Mouse (Mus musculus) hindbrain, embryonic 14.5 days (tissue): Measurements from ENCODE around the gene Phox2a. TPM values are rescaled to one million over a fixed set of nuclear protein-coding genes. Genes with fewer than 3 reads are reported as not detected.

Source experiments
- ATAC-seq: fragments of 200-750 bp; cut with Nextera tagmentation; 2 replicates; pipeline ENCODE4 v1.8.0; 2017; ENCODE audit warnings: moderate number of reproducible peaks, mild to moderate bottlenecking, moderate TSS enrichment, moderate library complexity; ENCODE audit not compliant: low FRiP score
- DNase-seq: peaks from one replicate; pipeline ENCODE4 v3.0.0-alpha.2; 2015; ENCODE audit warnings: low spot score
- H3K27ac ChIP-seq: fragments of 300-500 bp; sonication (generic); 2 replicates; pipeline ENCODE4 v1.5.1; 2014; ENCODE audit warnings: mild to moderate bottlenecking, moderate library complexity
- H3K27me3 ChIP-seq: fragments of 300-500 bp; sonication (generic); 2 replicates; pipeline ENCODE4 v1.6.1; 2014; ENCODE audit warnings: mild to moderate bottlenecking, low read length, mixed read lengths; ENCODE audit not compliant: control insufficient read depth, insufficient read depth
- H3K36me3 ChIP-seq: fragments of 300-500 bp; sonication (generic); replicated peaks from 2 replicates; pipeline ENCODE4 v1.6.1; 2014; ENCODE audit not compliant: control insufficient read depth, insufficient read depth
- H3K4me1 ChIP-seq: fragments of 300-500 bp; sonication (generic); replicated peaks from 2 replicates; pipeline ENCODE4 v1.6.1; 2014; ENCODE audit warnings: antibody characterized with exemption, low read length, mixed read lengths; ENCODE audit not compliant: control insufficient read depth, insufficient read depth
- H3K4me2 ChIP-seq: fragments of 300-500 bp; sonication (generic); replicated peaks from 2 replicates; pipeline ENCODE4 v1.6.1; 2014; ENCODE audit warnings: mild to moderate bottlenecking, moderate library complexity
- H3K4me3 ChIP-seq: fragments of 300-500 bp; sonication (generic); replicated peaks from 2 replicates; pipeline ENCODE4 v1.5.1; 2014; ENCODE audit warnings: mild to moderate bottlenecking, low read length
- H3K9ac ChIP-seq: fragments of 300-500 bp; sonication (generic); 2 replicates; pipeline ENCODE4 v1.6.1; 2014
- H3K9me3 ChIP-seq: fragments of 300-500 bp; sonication (generic); 2 replicates; pipeline ENCODE4 v1.6.1; 2016; ENCODE audit warnings: low read length; ENCODE audit not compliant: control insufficient read depth
- WGBS: fragments of 180-500 bp; shearing (Covaris S2); extraction: QIAGEN DNeasy Blood & Tissue Kit; methylation state at CpG from one replicate; pipeline ENCODE4 v1.1.7; 2014; 5-methylcytosine and 5-hydroxymethylcytosine counted together
- polyA plus RNA-seq: library from polyadenylated mRNA; unstranded; fragments of >200 nt; fragmentation: Nextera tagmentation; extraction: Ambion mirVana; gene quantifications from 2 replicates; pipeline ENCODE4 v1.2.1, GENCODE M21; 2014

Gene Phox2a
- polyA plus RNA-seq, 1 experiment from 2014 or later = 3.5 TPM

DNA sequence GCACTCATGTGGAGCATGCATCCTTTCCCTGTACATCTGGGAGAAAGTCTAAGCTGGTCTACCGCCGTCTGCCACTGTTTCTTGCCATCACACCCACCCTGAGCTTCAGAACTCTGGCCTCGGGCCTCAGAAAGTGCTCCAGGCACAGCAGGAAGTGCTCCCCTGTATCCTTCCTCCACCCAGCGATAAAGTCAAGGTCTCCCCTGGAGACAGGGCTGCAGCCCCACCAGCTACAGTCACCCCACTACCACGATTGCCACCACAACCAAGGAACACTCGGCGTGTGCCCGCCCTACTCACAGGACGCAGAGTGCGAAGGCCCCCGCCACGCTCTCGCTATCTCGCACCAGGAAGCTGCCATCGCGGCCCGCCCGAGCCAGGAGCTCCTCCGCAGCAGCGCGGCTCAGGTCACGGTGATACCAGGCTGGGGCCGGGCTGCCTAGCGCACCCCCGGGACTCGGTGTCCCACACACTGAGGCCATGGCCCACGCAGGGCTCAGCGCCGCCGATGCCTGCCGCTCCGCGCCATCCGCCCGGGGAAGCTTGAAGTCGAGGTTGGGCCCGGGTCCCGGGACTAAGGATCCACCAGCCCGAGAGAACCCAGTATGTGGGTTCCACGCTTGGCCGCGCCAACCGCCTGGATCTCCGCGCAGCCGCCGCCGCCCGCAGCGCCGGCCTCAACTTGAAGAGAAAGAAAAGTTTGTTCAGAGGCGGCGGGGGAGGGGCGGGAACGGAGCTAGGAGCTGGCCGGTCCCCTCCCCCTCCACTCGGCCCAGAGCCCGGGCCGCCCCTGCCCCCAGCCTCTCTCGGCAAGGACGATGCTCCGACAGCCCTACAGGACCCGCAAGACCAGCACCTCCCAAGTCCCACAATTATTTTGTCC is 18.4 kb downstream of the Phox2a start:
- no peaks in the 10 kb centered on the region for H3K9me3 ChIP-seq
- H3K4me1 ChIP-seq = peaks cover 31% of the 10 kb centered on the region
- peaks cover 21% of the 10 kb centered on the region; the same call in 1 of the 2 replicates for H3K27me3 ChIP-seq
- peak overlapping the region; percentile 84 for H3K27ac ChIP-seq
- H3K9ac ChIP-seq = peak overlapping the region; percentile 74
- 0 out of 2 replicates have a peak, but pooled peaks cover 2% of the 10 kb centered on the region for H3K36me3 ChIP-seq
- WGBS = under 1% methylated on average over 63 of the region's 63 CpGs
- H3K4me2 ChIP-seq = peak overlapping the region; percentile 97
- DNase-seq (peak; percentile 60), ATAC-seq (peak; percentile 47)
- peak overlapping the region; percentile 68 for H3K4me3 ChIP-seq

DNA sequence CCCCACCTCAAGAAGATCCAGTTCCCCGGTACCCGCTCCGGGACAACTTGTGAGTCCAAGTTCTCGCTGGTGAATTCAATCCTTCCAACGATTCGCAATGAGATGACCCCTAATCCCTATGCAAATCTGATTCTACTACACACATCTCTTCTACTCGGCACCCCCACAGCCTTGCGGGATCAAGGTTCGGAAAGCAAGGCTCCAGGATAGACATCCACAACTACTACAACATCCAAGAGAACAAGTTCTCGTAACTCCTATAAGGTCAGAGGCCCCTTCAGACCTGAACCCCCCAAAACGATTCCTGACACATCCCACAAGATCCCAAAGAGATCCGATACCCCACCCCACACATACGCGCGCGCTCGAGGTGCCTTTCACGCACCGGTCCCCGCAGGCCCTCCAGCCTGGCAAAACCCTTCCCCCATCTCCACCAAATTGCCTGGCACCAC is 19.1 kb downstream of the Phox2a start:
- H3K36me3 ChIP-seq = no peaks in the 10 kb centered on the region
- H3K9me3 ChIP-seq = no peaks in the 10 kb centered on the region
- H3K27me3 ChIP-seq = peaks cover 21% of the 10 kb centered on the region; the same call in 1 of the 2 replicates
- ATAC-seq (no peak), DNase-seq (no peak)
- peaks cover 31% of the 10 kb centered on the region for H3K4me1 ChIP-seq
- under 1% methylated on average over 20 of the region's 20 CpGs for WGBS
- peak overlapping the region; percentile 97 for H3K4me2 ChIP-seq
- peak overlapping the region; percentile 74 for H3K9ac ChIP-seq
- H3K4me3 ChIP-seq = peak overlapping the region; percentile 68
- peak overlapping the region; percentile 84 for H3K27ac ChIP-seq

DNA sequence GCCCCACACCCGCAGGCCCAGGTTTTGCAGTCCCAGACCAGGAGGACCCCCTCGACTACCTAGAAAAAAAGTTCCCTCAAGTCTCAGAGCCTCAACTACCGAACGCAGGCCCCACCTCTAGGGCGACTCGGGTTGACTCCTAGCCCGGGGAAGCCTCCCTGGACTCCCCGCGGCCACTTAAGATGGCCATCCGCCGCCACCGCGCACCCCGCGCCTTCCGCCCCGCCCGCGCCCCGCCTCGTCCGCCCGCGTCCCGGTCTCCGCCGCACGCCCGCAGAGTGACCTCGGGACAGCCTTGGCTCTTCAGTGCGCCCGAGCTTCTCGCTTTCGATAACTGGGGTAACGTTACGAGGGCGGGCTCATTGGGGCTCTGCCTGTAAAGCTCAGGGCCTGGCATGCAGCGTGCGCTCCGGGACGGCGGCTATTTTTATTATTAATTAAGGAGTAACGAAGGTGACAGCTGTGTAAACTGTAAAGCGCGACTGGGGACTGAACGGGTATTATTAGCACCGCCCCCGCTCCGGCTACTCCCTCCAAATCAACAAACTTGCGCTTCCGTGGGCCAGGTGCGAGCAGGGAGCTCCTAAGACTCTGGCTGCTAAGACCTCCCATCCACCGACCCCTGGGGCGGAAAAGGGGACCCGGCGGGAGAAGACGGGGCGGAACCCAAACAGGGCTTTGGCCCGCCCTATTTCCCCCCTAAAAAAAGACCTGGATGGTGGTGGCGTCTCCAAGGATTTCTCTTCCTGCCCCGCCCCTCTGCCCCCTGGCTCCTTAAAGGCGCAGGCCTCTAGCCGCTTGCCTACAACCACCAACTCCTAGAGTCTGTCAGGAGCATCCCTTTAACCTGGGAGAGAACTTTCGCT is 19.7 kb downstream of the Phox2a start, which contains the start of gene Inppl1:
Inppl1 (minus strand) TSS at position 624 of the 866 bp plus-strand sequence.
- Histone ChIP-seq H3K4me1 (peaks cover 31% of the 10 kb centered on the region), H3K9ac (peak within 1 kb of the TSS; percentile 74), H3K9me3 (no peaks in the 10 kb centered on the region), H3K4me3 (peak within 1 kb of the TSS; percentile 68), H3K36me3 (no peaks in the 10 kb centered on the region), H3K4me2 (peak within 1 kb of the TSS; percentile 97), H3K27me3 (peaks cover 21% of the 10 kb centered on the region; the same call in 1 of the 2 replicates), H3K27ac (peak within 1 kb of the TSS; percentile 84)
- ATAC-seq = peak; percentile 66
- under 1% methylated on average over 64 of the region's 64 CpGs for WGBS
- peak; percentile 69 for DNase-seq

DNA sequence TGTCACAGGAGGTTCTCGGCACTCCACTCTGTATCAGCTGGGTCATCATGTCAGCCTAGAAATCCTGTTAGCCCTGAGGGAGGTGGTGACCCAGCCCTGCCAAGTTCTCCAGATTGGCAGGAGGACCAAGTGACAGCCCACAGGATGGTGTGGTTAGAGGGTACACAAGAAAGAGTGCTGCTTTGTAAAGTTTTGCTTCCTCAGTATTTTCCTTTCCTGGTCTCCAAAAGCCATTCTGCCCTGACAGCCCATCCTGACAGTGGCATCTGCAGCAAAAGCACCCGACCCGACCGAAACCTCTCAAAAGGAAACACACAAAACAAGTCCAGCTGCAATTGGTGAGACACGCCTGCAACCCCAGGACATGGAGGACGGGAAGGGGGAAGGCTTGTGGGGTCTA is 26.1 kb downstream of the Phox2a start:
- ATAC-seq (no peak), DNase-seq (no peak)
- no peaks in the 10 kb centered on the region for H3K9me3 ChIP-seq
- H3K27me3 ChIP-seq = no peaks in the 10 kb centered on the region
- H3K27ac ChIP-seq = no peak overlapping the region
- WGBS = 79% methylated on average over 6 of the region's 6 CpGs
- no peaks in the 10 kb centered on the region for H3K4me1 ChIP-seq
- H3K4me2 ChIP-seq = no peak overlapping the region
- H3K4me3 ChIP-seq = no peak overlapping the region
- H3K36me3 ChIP-seq = no peaks in the 10 kb centered on the region
- no peak overlapping the region for H3K9ac ChIP-seq

DNA sequence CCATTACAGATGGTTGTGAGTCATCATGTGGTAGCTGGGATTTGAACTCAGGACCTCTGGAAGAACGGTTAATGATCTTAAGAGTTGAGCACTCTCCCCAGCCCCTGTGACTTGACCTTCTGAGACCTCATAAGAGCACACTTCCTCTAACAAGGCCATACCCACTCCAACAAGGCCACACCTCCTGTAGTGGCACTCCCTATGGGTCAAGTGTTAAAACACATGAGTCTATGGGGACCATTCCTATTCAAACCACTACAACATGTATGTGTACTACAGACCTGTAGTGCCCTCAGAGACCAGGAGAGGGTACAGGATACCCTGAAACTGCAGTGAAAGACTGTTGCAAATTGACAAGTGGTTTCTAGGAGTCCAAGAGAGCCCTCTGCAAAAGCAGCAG is 29.8 kb downstream of the Phox2a start:
- H3K4me2 ChIP-seq = no peak overlapping the region
- no peak overlapping the region for H3K9ac ChIP-seq
- H3K27me3 ChIP-seq = no peaks in the 10 kb centered on the region
- no peak overlapping the region for H3K27ac ChIP-seq
- DNase-seq (no peak), ATAC-seq (no peak)
- no peaks in the 10 kb centered on the region for H3K36me3 ChIP-seq
- H3K9me3 ChIP-seq = no peaks in the 10 kb centered on the region
- 96% methylated on average over 1 of the region's 1 CpGs for WGBS
- no peak overlapping the region for H3K4me3 ChIP-seq
- H3K4me1 ChIP-seq = no peaks in the 10 kb centered on the region

DNA sequence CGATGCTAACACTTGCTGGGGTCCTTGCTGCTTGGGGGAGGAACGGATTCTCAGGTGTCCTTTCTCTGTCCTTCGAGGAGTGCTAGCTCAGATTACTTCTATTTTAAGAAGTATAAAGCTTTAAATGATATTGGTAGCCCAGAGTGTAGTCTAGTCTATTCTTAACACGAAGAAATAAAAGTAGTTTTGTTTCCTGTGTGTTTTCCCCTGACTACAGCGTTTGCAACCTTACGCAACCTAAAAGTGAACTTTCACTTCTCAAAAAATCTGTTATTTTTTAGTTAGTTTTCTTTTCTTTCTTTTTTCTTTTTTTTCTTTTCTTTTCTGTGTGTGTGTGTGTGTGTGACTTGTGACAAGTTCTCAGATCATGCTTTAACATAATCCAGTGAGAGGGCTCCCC is 33.6 kb downstream of the Phox2a start:
- H3K9ac ChIP-seq = no peak overlapping the region
- no peak overlapping the region for H3K4me3 ChIP-seq
- H3K4me2 ChIP-seq = no peak overlapping the region
- H3K4me1 ChIP-seq = no peaks in the 10 kb centered on the region
- DNase-seq (no peak), ATAC-seq (no peak)
- H3K27ac ChIP-seq = no peak overlapping the region
- WGBS = 85% methylated on average over 6 of the region's 6 CpGs
- H3K27me3 ChIP-seq = no peaks in the 10 kb centered on the region
- no peaks in the 10 kb centered on the region for H3K9me3 ChIP-seq
- no peaks in the 10 kb centered on the region for H3K36me3 ChIP-seq

DNA sequence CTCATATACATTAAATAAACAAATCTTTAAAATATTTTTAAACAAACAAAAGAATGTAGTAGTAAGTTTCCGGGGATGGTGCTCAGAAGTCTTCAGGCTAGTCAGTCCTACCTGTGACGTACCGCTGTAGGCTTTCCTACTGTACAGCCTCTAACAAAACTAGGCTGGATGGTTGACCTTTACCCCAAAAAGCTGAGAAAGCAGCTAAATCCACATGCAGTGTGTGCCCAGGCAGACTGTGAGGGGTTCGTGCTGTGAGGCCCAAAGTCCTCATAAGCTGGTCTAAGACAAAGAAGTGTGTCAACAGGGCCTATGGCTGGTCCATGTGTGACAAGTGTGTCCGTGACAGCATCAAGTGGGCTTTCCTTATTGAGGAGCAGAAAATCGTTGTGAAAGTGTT is 34.7 kb downstream of the Phox2a start:
- Histone ChIP-seq H3K9ac (no peak overlapping the region), H3K36me3 (no peaks in the 10 kb centered on the region), H3K9me3 (no peaks in the 10 kb centered on the region), H3K4me1 (no peaks in the 10 kb centered on the region), H3K27me3 (no peaks in the 10 kb centered on the region), H3K4me3 (no peak overlapping the region), H3K4me2 (no peak overlapping the region), H3K27ac (no peak overlapping the region)
- DNase-seq (no peak), ATAC-seq (no peak)
- 87% methylated on average over 6 of the region's 6 CpGs for WGBS

DNA sequence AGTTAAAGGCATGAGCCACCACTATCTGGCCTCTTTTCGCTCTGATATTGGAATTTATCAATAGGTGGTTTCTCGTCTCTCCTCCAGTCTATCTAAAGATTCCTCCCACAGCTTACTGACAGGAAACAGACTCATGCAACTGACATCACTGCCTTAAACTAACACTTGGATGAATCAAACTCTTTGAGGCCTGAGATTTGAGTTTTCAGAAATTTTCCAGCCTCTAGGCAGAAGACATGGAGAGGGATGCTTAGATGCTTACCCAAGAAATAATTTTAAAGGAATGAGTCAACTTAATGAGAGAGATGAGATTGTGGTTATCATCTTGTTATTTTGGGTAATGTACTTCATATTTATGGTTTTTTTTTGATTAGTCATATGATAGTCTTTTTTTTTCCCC is 35.7 kb downstream of the Phox2a start:
- ATAC-seq (no peak), DNase-seq (no peak)
- Histone ChIP-seq H3K36me3 (no peaks in the 10 kb centered on the region), H3K27me3 (no peaks in the 10 kb centered on the region), H3K27ac (no peak overlapping the region), H3K9me3 (no peaks in the 10 kb centered on the region), H3K4me1 (no peaks in the 10 kb centered on the region), H3K4me3 (no peak overlapping the region), H3K4me2 (no peak overlapping the region), H3K9ac (no peak overlapping the region)
- 93% methylated on average over 2 of the region's 2 CpGs for WGBS

DNA sequence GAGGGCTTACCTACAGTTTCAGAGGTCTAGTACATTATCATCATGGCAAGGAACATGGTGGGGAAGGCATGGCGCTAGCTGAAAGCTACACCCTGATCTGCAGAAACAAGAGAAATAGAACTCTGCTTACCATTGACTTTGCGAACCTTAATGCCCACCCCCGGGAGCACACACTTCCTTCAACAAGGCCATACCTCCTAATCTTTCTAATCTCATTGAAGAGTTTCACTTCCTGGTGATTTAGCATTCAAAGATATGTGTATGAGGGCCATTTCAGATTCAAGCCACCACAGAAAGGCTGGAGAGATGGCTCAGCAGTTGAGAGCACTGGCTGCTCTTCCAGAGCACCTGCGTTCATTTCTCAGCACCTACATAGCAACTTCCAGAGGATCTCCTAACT is 39.0 kb downstream of the Phox2a start, which contains the start of gene Folr2:
Folr2 (minus strand) TSS at position 101 of the 400 bp plus-strand sequence.
- Histone ChIP-seq H3K4me1 (no peaks in the 10 kb centered on the region), H3K9me3 (no peaks in the 10 kb centered on the region), H3K4me3 (no peak within 1 kb of the TSS), H3K27ac (no peak within 1 kb of the TSS), H3K9ac (no peak within 1 kb of the TSS), H3K36me3 (no peaks in the 10 kb centered on the region), H3K27me3 (no peaks in the 10 kb centered on the region), H3K4me2 (no peak within 1 kb of the TSS)
- 90% methylated on average over 4 of the region's 4 CpGs for WGBS
- DNase-seq (no peak), ATAC-seq (no peak)
